Mouse (Mus musculus): Measurements from ENCODE around the gene Gm20532. TPM values are rescaled to one million over a fixed set of nuclear protein-coding genes. Genes with fewer than 3 reads are reported as not detected.
A peak's percentile ranks its signal among the peaks of the same experiment; 100 is the strongest.

Gene Gm20532
- polyA plus RNA-seq, 1 experiment from 2014 or later: not detected

GRCm38 (mm10) chr2:26634629-26635488 is 48.4 kb downstream of the Gm20532 start:
- WGBS: 67% methylated on average over 12 of the region's 12 CpGs
- DNase-seq (ENCODE audit: low spot score): peak; percentile 35
- Histone ChIP-seq H3K27ac (replicated peaks) (no peak overlapping the region), H3K27me3 (ENCODE audit: low read depth, poor library complexity, severe bottlenecking) (no peaks in the 10 kb centered on the region), H3K36me3 (peaks cover 73% of the 10 kb centered on the region), H3K4me1 (peaks cover 59% of the 10 kb centered on the region), H3K4me3 (no peak overlapping the region), H3K9me3 (replicated peaks) (no peaks in the 10 kb centered on the region)

- H3K27me3 ChIP-seq (ENCODE audit: low read depth, poor library complexity, severe bottlenecking): no peaks in the 10 kb centered on the region
- peaks cover 73% of the 10 kb centered on the region for H3K36me3 ChIP-seq
- H3K27ac ChIP-seq (replicated peaks): no peak overlapping the region
- H3K4me1 ChIP-seq: peaks cover 56% of the 10 kb centered on the region
- no peaks in the 10 kb centered on the region for H3K9me3 ChIP-seq (replicated peaks)
- WGBS: 68% methylated on average over 21 of the region's 21 CpGs
- no peak for DNase-seq (ENCODE audit: low spot score)
- H3K4me3 ChIP-seq: no peak overlapping the region
Measured at GRCm38 (mm10) chr2:26635489-26636324, 49.3 kb downstream of the Gm20532 start.

- WGBS: 64% methylated on average over 2 of the region's 2 CpGs
- DNase-seq (ENCODE audit: low spot score): no peak
- Histone ChIP-seq H3K27ac (replicated peaks) (no peak overlapping the region), H3K9me3 (replicated peaks) (no peaks in the 10 kb centered on the region), H3K4me3 (no peak overlapping the region), H3K27me3 (ENCODE audit: low read depth, poor library complexity, severe bottlenecking) (no peaks in the 10 kb centered on the region), H3K4me1 (peaks cover 57% of the 10 kb centered on the region), H3K36me3 (peaks cover 73% of the 10 kb centered on the region)
Measured at GRCm38 (mm10) chr2:26636325-26636635, 49.8 kb downstream of the Gm20532 start.

GRCm38 (mm10) chr2:26637316-26637932 is 51.0 kb downstream of the Gm20532 start:
- WGBS: 88% methylated on average over 4 of the region's 4 CpGs
- H3K4me1 ChIP-seq: peaks cover 53% of the 10 kb centered on the region
- no peak overlapping the region for H3K27ac ChIP-seq (replicated peaks)
- no peak for DNase-seq (ENCODE audit: low spot score)
- H3K9me3 ChIP-seq (replicated peaks): no peaks in the 10 kb centered on the region
- no peaks in the 10 kb centered on the region for H3K27me3 ChIP-seq (ENCODE audit: low read depth, poor library complexity, severe bottlenecking)
- H3K36me3 ChIP-seq: peaks cover 64% of the 10 kb centered on the region
- no peak overlapping the region for H3K4me3 ChIP-seq

- peak overlapping the region; percentile 97 for H3K4me3 ChIP-seq
- H3K27ac ChIP-seq (replicated peaks): 0 out of 2 replicates have a peak overlapping the region, but pooled peaks have one; percentile 99
- H3K27me3 ChIP-seq (ENCODE audit: low read depth, poor library complexity, severe bottlenecking): no peaks in the 10 kb centered on the region
- WGBS: 89% methylated on average over 5 of the region's 5 CpGs
- H3K4me1 ChIP-seq: peaks cover 47% of the 10 kb centered on the region
- no peaks in the 10 kb centered on the region for H3K9me3 ChIP-seq (replicated peaks)
- no peak for DNase-seq (ENCODE audit: low spot score)
- H3K36me3 ChIP-seq: peaks cover 57% of the 10 kb centered on the region
Measured at GRCm38 (mm10) chr2:26638039-26638438, 51.6 kb downstream of the Gm20532 start.

GRCm38 (mm10) chr2:26638572-26638971 is 52.1 kb downstream of the Gm20532 start:
- H3K27ac ChIP-seq (replicated peaks): peak overlapping the region; percentile 99; the same call in 1 of the 2 replicates
- no peaks in the 10 kb centered on the region for H3K9me3 ChIP-seq (replicated peaks)
- WGBS: 78% methylated on average over 5 of the region's 5 CpGs
- peaks cover 44% of the 10 kb centered on the region for H3K4me1 ChIP-seq
- DNase-seq (ENCODE audit: low spot score): no peak
- H3K4me3 ChIP-seq: peak overlapping the region; percentile 97
- H3K36me3 ChIP-seq: peaks cover 54% of the 10 kb centered on the region
- no peaks in the 10 kb centered on the region for H3K27me3 ChIP-seq (ENCODE audit: low read depth, poor library complexity, severe bottlenecking)

GRCm38 (mm10) chr2:26639083-26639482 is 52.6 kb downstream of the Gm20532 start:
- peak overlapping the region; percentile 99 for H3K27ac ChIP-seq (replicated peaks)

GRCm38 (mm10) chr2:26639838-26640830 is 53.7 kb downstream of the Gm20532 start:
- peak overlapping the region; percentile 97 for H3K4me3 ChIP-seq
- H3K36me3 ChIP-seq: peaks cover 38% of the 10 kb centered on the region
- H3K27me3 ChIP-seq (ENCODE audit: low read depth, poor library complexity, severe bottlenecking): no peaks in the 10 kb centered on the region
- no peaks in the 10 kb centered on the region for H3K9me3 ChIP-seq (replicated peaks)
- peak; percentile 96 for DNase-seq (ENCODE audit: low spot score)
- peaks cover 30% of the 10 kb centered on the region for H3K4me1 ChIP-seq
- WGBS: 4% methylated on average over 49 of the region's 49 CpGs
- peak overlapping the region; percentile 99 for H3K27ac ChIP-seq (replicated peaks)

More at GRCm38 (mm10) chr2:26639083-26639482, 52.6 kb downstream of the Gm20532 start:
- peak; percentile 40 for DNase-seq (ENCODE audit: low spot score)
- 10% methylated on average over 8 of the region's 8 CpGs for WGBS
- peaks cover 39% of the 10 kb centered on the region for H3K4me1 ChIP-seq
- peak overlapping the region; percentile 97 for H3K4me3 ChIP-seq
- H3K9me3 ChIP-seq (replicated peaks): no peaks in the 10 kb centered on the region
- peaks cover 49% of the 10 kb centered on the region for H3K36me3 ChIP-seq
- no peaks in the 10 kb centered on the region for H3K27me3 ChIP-seq (ENCODE audit: low read depth, poor library complexity, severe bottlenecking)

- WGBS: 83% methylated on average over 7 of the region's 7 CpGs
- no peak overlapping the region for H3K4me3 ChIP-seq
- no peaks in the 10 kb centered on the region for H3K27me3 ChIP-seq (ENCODE audit: low read depth, poor library complexity, severe bottlenecking)
- H3K9me3 ChIP-seq (replicated peaks): no peaks in the 10 kb centered on the region
- peaks cover 28% of the 10 kb centered on the region for H3K36me3 ChIP-seq
- peaks cover 24% of the 10 kb centered on the region for H3K4me1 ChIP-seq
- DNase-seq (ENCODE audit: low spot score): no peak
- no peak overlapping the region for H3K27ac ChIP-seq (replicated peaks)
Measured at GRCm38 (mm10) chr2:26641006-26641647, 54.7 kb downstream of the Gm20532 start.

- no peak overlapping the region for H3K4me3 ChIP-seq
- DNase-seq (ENCODE audit: low spot score): peak; percentile 64
- WGBS: 60% methylated on average over 2 of the region's 2 CpGs
- no peak overlapping the region for H3K27ac ChIP-seq (replicated peaks)
- H3K4me1 ChIP-seq: peaks cover 10% of the 10 kb centered on the region
- H3K27me3 ChIP-seq (ENCODE audit: low read depth, poor library complexity, severe bottlenecking): no peaks in the 10 kb centered on the region
- H3K9me3 ChIP-seq (replicated peaks): no peaks in the 10 kb centered on the region
- peaks cover under 1% of the 10 kb centered on the region; the same call in 1 of the 2 replicates for H3K36me3 ChIP-seq
Measured at GRCm38 (mm10) chr2:26643942-26644341, 57.5 kb downstream of the Gm20532 start.

- Histone ChIP-seq H3K4me1 (no peaks in the 10 kb centered on the region), H3K36me3 (no peaks in the 10 kb centered on the region), H3K27me3 (ENCODE audit: low read depth, poor library complexity, severe bottlenecking) (no peaks in the 10 kb centered on the region), H3K27ac (replicated peaks) (no peak overlapping the region), H3K9me3 (replicated peaks) (no peaks in the 10 kb centered on the region), H3K4me3 (peak overlapping the region; percentile 18; the same call in 1 of the 2 replicates)
- 26% methylated on average over 3 of the region's 3 CpGs for WGBS
- peak; percentile 88 for DNase-seq (ENCODE audit: low spot score)
Measured at GRCm38 (mm10) chr2:26646643-26647293, 60.3 kb downstream of the Gm20532 start.

Measured in midbrain, embryonic 10.5 days (tissue).